Mouse (Mus musculus) heart, embryonic 13.5 days (tissue): ENCODE data around the gene Gm12666. TPM values are rescaled to one million over a fixed set of nuclear protein-coding genes. Genes with fewer than 3 reads are reported as not detected.
"Not testable (repeated sequence)": the region's sequence is repeated elsewhere in the genome, so short reads cannot be mapped to it uniquely, and the experiment has no call there.

Experiments
- ATAC-seq: fragments of 200-750 bp; cut with Nextera tagmentation; 2 replicates; pipeline ENCODE4 v1.8.0; 2017; ENCODE audit warnings: moderate TSS enrichment; ENCODE audit not compliant: insufficient number of reproducible peaks, low FRiP score, low TSS enrichment; ENCODE audit errors: extremely low read depth
- H3K27ac ChIP-seq: fragments of 300-500 bp; sonication (generic); replicated peaks from 2 replicates; pipeline ENCODE4 v1.5.1; 2015; ENCODE audit warnings: moderate library complexity, mild to moderate bottlenecking, inconsistent platforms
- H3K27me3 ChIP-seq: fragments of 300-500 bp; sonication (generic); replicated peaks from 2 replicates; pipeline ENCODE4 v1.6.1; 2015; ENCODE audit warnings: mild to moderate bottlenecking, inconsistent platforms
- H3K36me3 ChIP-seq: fragments of 300-500 bp; sonication (generic); 2 replicates; pipeline ENCODE4 v1.6.1; 2015; ENCODE audit warnings: mild to moderate bottlenecking, inconsistent platforms
- H3K4me1 ChIP-seq: fragments of 300-500 bp; sonication (generic); 2 replicates; pipeline ENCODE4 v1.6.1; 2015; ENCODE audit warnings: inconsistent platforms
- H3K4me2 ChIP-seq: fragments of 300-500 bp; sonication (generic); 2 replicates; pipeline ENCODE4 v1.6.1; 2015; ENCODE audit warnings: inconsistent platforms, mild to moderate bottlenecking, moderate library complexity
- H3K4me3 ChIP-seq: fragments of 300-500 bp; sonication (generic); 2 replicates; pipeline ENCODE4 v1.5.1; 2015; ENCODE audit warnings: moderate library complexity, mild to moderate bottlenecking, inconsistent platforms
- H3K9ac ChIP-seq: fragments of 300-500 bp; sonication (generic); 2 replicates; pipeline ENCODE4 v1.6.1; 2015; ENCODE audit warnings: inconsistent platforms, mild to moderate bottlenecking, moderate library complexity
- H3K9me3 ChIP-seq: fragments of 300-500 bp; sonication (generic); 2 replicates; pipeline ENCODE4 v1.6.1; 2016; ENCODE audit warnings: inconsistent platforms
- WGBS: fragments of 180-500 bp; shearing (Covaris S2); methylation state at CpG from one replicate; pipeline ENCODE4 v1.1.7; 2015; ENCODE audit warnings: mixed read lengths; 5-methylcytosine and 5-hydroxymethylcytosine counted together
- polyA plus RNA-seq: library from polyadenylated mRNA; unstranded; fragments of >200 nt; fragmentation: Nextera tagmentation; extraction: Ambion mirVana; gene quantifications from 2 replicates; pipeline ENCODE4 v1.2.1, GENCODE M21; 2015

Gm12666 gene
- not detected in 2 replicates for polyA plus RNA-seq

- H3K36me3 ChIP-seq, H3K27ac ChIP-seq, H3K9ac ChIP-seq, ATAC-seq, H3K4me1 ChIP-seq, H3K27me3 ChIP-seq, H3K9me3 ChIP-seq, H3K4me3 ChIP-seq, H3K4me2 ChIP-seq: not testable (repeated sequence)
- 60% methylated on average over 1 of the region's 1 CpGs for WGBS
These were observed at the start of gene Gm12666 for GRCm38 (mm10) chr4:92191649-92192048. Gene Gm12666, minus strand, starts transcription at chr4:92191749.

GRCm38 (mm10) chr4:92226326-92226725 lies 34.8 kb upstream of the Gm12666 start:
- 70% methylated on average over 2 of the region's 2 CpGs for WGBS
- H3K4me3 ChIP-seq = no peak overlapping the region
- no peaks in the 10 kb centered on the region for H3K27me3 ChIP-seq
- no peak overlapping the region for H3K27ac ChIP-seq
- H3K36me3 ChIP-seq = no peaks in the 10 kb centered on the region
- no peak overlapping the region for H3K9ac ChIP-seq
- no peak overlapping the region for H3K4me2 ChIP-seq
- no peaks in the 10 kb centered on the region for H3K9me3 ChIP-seq
- no peak for ATAC-seq
- H3K4me1 ChIP-seq = no peaks in the 10 kb centered on the region

GRCm38 (mm10) chr4:92216286-92216685 lies 24.7 kb upstream of the Gm12666 start:
- Histone ChIP-seq H3K9ac (no peak overlapping the region), H3K4me1 (no peaks in the 10 kb centered on the region), H3K9me3 (no peaks in the 10 kb centered on the region), H3K4me3 (no peak overlapping the region), H3K36me3 (no peaks in the 10 kb centered on the region), H3K4me2 (no peak overlapping the region), H3K27ac (no peak overlapping the region), H3K27me3 (no peaks in the 10 kb centered on the region)
- 43% methylated on average over 1 of the region's 1 CpGs for WGBS
- no peak for ATAC-seq

- no peak for ATAC-seq
- 80% methylated on average over 1 of the region's 1 CpGs for WGBS
- H3K27ac ChIP-seq = no peak overlapping the region
- H3K9ac ChIP-seq = no peak overlapping the region
- H3K4me3 ChIP-seq = no peak overlapping the region
- no peaks in the 10 kb centered on the region for H3K36me3 ChIP-seq
- no peak overlapping the region for H3K4me2 ChIP-seq
- H3K27me3 ChIP-seq = no peaks in the 10 kb centered on the region
- H3K9me3 ChIP-seq = no peaks in the 10 kb centered on the region; the same call in 1 of the 2 replicates
- H3K4me1 ChIP-seq = no peaks in the 10 kb centered on the region
These were observed 38.9 kb downstream of the Gm12666 start for GRCm38 (mm10) chr4:92152646-92153045.

- no peaks in the 10 kb centered on the region for H3K36me3 ChIP-seq
- H3K4me3 ChIP-seq = no peak within 1 kb of the TSS
- H3K4me2 ChIP-seq = no peak within 1 kb of the TSS
- no peak within 1 kb of the TSS for H3K27ac ChIP-seq
- no peaks in the 10 kb centered on the region for H3K27me3 ChIP-seq
- H3K9ac ChIP-seq = no peak within 1 kb of the TSS
- H3K9me3 ChIP-seq = peaks cover 4% of the 10 kb centered on the region; the same call in 1 of the 2 replicates
- no peaks in the 10 kb centered on the region for H3K4me1 ChIP-seq
- no peak for ATAC-seq
These were observed 44.4 kb downstream of the Gm12666 start, which contains the start of gene Izumo3 for GRCm38 (mm10) chr4:92147134-92147533. Gene Izumo3, minus strand, starts transcription at chr4:92147234.

Other genes starting within 250 kb of the Gm12666 start
- gene Izumo3, start 44.5 kb downstream of the Gm12666 start, polyA plus RNA-seq = not detected in 2 replicates